Mouse (Mus musculus) hindbrain, embryonic 11.5 days (tissue): ENCODE data around the gene Mlec. TPM values are rescaled to one million over a fixed set of nuclear protein-coding genes. Genes with fewer than 3 reads are reported as not detected.

Source experiments
- ATAC-seq: fragments of 200-750 bp; cut with Nextera tagmentation; 2 replicates; pipeline ENCODE4 v1.8.0; 2017; ENCODE audit warnings: mild to moderate bottlenecking, moderate TSS enrichment, moderate library complexity; ENCODE audit not compliant: low FRiP score
- DNase-seq: peaks from one replicate; pipeline ENCODE4 v3.0.0-alpha.2; 2015; ENCODE audit warnings: low spot score
- H3K27ac ChIP-seq: fragments of 300-500 bp; sonication (generic); 2 replicates; pipeline ENCODE4 v1.5.1; 2014; ENCODE audit warnings: mild to moderate bottlenecking, low read depth, low read length
- H3K27me3 ChIP-seq: fragments of 300-500 bp; sonication (generic); 2 replicates; pipeline ENCODE4 v1.6.1; 2014; ENCODE audit warnings: mild to moderate bottlenecking, low read length, moderate library complexity, mixed read lengths; ENCODE audit not compliant: control insufficient read depth, insufficient read depth
- H3K36me3 ChIP-seq: fragments of 300-500 bp; sonication (generic); 2 replicates; pipeline ENCODE4 v1.6.1; 2014; ENCODE audit warnings: mild to moderate bottlenecking, low read length, moderate library complexity, mixed read lengths; ENCODE audit not compliant: control insufficient read depth, insufficient read depth
- H3K4me1 ChIP-seq: fragments of 300-500 bp; sonication (generic); replicated peaks from 2 replicates; pipeline ENCODE4 v1.6.1; 2014; ENCODE audit warnings: low read length, mixed read lengths; ENCODE audit not compliant: control insufficient read depth, insufficient read depth
- H3K4me2 ChIP-seq: fragments of 300-500 bp; sonication (generic); replicated peaks from 2 replicates; pipeline ENCODE4 v1.6.1; 2014; ENCODE audit warnings: mild to moderate bottlenecking, low read depth, low read length
- H3K4me3 ChIP-seq: fragments of 300-500 bp; sonication (generic); 2 replicates; pipeline ENCODE4 v1.5.1; 2014; ENCODE audit warnings: low read depth, low read length
- H3K9ac ChIP-seq: fragments of 300-500 bp; sonication (generic); 2 replicates; pipeline ENCODE4 v1.6.1; 2014; ENCODE audit warnings: low read depth, low read length
- H3K9me3 ChIP-seq: fragments of 300-500 bp; sonication (generic); 2 replicates; pipeline ENCODE4 v1.6.1; 2016; ENCODE audit warnings: low read length; ENCODE audit not compliant: control insufficient read depth
- WGBS: fragments of 180-500 bp; shearing (Covaris S2); extraction: QIAGEN DNeasy Blood & Tissue Kit; methylation state at CpG from one replicate; pipeline ENCODE4 v1.1.7; 2014; 5-methylcytosine and 5-hydroxymethylcytosine counted together
- polyA plus RNA-seq: library from polyadenylated mRNA; unstranded; fragments of >200 nt; fragmentation: Nextera tagmentation; extraction: Ambion mirVana; gene quantifications from 2 replicates; pipeline ENCODE4 v1.2.1, GENCODE M21; 2014

Gene Mlec
- polyA plus RNA-seq, 1 experiment from 2014 or later, result 44.1 TPM

DNA sequence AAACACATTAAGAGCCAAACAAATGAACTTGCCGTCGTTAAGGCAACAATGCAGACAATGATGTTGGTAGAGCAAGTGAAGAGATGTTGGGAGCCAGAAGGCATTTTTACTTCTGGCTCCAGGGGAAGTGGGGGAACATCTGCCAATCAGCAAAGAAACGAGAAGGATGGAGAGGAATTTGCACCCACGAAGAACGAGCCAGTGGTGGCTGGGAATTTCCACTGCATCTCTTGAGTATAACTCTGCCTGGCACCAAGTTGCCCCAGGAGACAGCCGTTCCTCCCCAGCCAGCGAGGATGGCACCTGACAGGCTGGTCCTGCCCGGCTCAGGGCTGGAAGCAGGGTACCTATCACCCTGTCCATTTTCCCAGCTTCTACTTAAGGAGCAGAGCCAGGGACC is 24.9 kb upstream of the Mlec start:
- no peak for ATAC-seq
- 83% methylated on average over 8 of the region's 8 CpGs for WGBS
- Histone ChIP-seq H3K36me3 (no peaks in the 10 kb centered on the region), H3K9ac (no peak overlapping the region), H3K4me1 (peaks cover 9% of the 10 kb centered on the region), H3K27me3 (no peaks in the 10 kb centered on the region), H3K27ac (no peak overlapping the region), H3K4me2 (no peak overlapping the region), H3K4me3 (no peak overlapping the region), H3K9me3 (no peaks in the 10 kb centered on the region)
- DNase-seq, result no peak

GRCm38 (mm10) chr5:115181248-115181940 is 23.4 kb upstream of the Mlec start:
- H3K9me3 ChIP-seq, result no peaks in the 10 kb centered on the region
- no peaks in the 10 kb centered on the region for H3K27me3 ChIP-seq
- no peak overlapping the region for H3K9ac ChIP-seq
- DNase-seq (no peak), ATAC-seq (no peak)
- 83% methylated on average over 13 of the region's 13 CpGs for WGBS
- no peaks in the 10 kb centered on the region for H3K36me3 ChIP-seq
- H3K4me2 ChIP-seq, result no peak overlapping the region
- no peak overlapping the region for H3K4me3 ChIP-seq
- no peak overlapping the region for H3K27ac ChIP-seq
- peaks cover 4% of the 10 kb centered on the region; the same call in 1 of the 2 replicates for H3K4me1 ChIP-seq

DNA sequence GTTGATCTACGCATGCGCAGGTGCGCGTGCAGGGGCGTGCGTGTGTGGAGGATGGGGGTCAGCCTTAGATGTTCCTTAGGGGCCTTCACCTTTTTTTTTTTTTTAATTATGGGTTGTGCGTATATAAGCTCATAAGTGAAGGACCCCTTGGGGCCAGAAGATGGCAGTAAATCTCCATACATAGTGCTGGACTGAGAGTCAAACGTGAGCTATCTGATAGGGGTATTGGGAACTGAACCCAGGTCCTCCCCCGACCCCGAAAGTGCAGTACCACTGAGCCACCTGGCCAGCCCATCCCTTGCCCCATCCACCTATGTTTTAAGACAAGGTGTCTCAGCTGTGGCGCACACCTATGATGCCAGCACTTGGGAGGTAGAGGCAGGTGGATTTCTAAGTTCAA is 21.6 kb upstream of the Mlec start:
- no peaks in the 10 kb centered on the region for H3K27me3 ChIP-seq
- H3K27ac ChIP-seq, result no peak overlapping the region
- 0 out of 2 replicates have a peak, but pooled peaks cover 4% of the 10 kb centered on the region for H3K4me1 ChIP-seq
- no peak overlapping the region for H3K4me2 ChIP-seq
- H3K4me3 ChIP-seq, result no peak overlapping the region
- DNase-seq (no peak), ATAC-seq (no peak)
- no peaks in the 10 kb centered on the region for H3K9me3 ChIP-seq
- no peak overlapping the region for H3K9ac ChIP-seq
- H3K36me3 ChIP-seq, result no peaks in the 10 kb centered on the region
- 92% methylated on average over 11 of the region's 11 CpGs for WGBS

- no peak for ATAC-seq
- no peak overlapping the region for H3K4me2 ChIP-seq
- no peak overlapping the region for H3K4me3 ChIP-seq
- no peaks in the 10 kb centered on the region for H3K9me3 ChIP-seq
- H3K4me1 ChIP-seq, result no peaks in the 10 kb centered on the region
- no peaks in the 10 kb centered on the region for H3K36me3 ChIP-seq
- no peak overlapping the region for H3K27ac ChIP-seq
- 82% methylated on average over 6 of the region's 6 CpGs for WGBS
- no peak overlapping the region for H3K9ac ChIP-seq
- DNase-seq, result no peak
- H3K27me3 ChIP-seq, result no peaks in the 10 kb centered on the region
These were observed 19.9 kb upstream of the Mlec start for GRCm38 (mm10) chr5:115177866-115178265.

DNA sequence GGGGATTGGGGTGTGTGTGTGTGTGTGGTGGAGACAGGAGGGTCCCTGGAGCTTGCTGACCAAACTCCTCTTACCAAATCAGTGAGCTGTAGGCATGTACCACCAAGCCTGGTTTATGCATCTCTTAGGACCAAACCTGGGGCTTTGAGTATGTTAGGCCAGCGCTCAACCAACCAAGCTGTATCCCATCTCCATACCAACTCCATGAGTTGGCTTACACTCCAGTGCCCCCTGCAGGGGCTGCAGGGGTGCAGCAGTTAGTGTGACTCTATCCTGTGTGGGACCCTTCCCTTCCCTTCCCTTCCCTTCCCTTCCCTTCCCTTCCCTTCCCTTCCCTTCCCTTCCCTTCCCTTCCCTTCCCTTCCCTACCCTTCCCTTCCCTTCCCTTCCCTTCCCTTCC is 16.6 kb upstream of the Mlec start:
- Histone ChIP-seq H3K4me1 (no peaks in the 10 kb centered on the region), H3K4me2 (no peak overlapping the region), H3K27me3 (no peaks in the 10 kb centered on the region), H3K36me3 (no peaks in the 10 kb centered on the region), H3K4me3 (no peak overlapping the region), H3K27ac (no peak overlapping the region), H3K9me3 (no peaks in the 10 kb centered on the region), H3K9ac (no peak overlapping the region)
- ATAC-seq (no peak), DNase-seq (no peak)
- WGBS, result 73% methylated on average over 1 of the region's 1 CpGs

DNA sequence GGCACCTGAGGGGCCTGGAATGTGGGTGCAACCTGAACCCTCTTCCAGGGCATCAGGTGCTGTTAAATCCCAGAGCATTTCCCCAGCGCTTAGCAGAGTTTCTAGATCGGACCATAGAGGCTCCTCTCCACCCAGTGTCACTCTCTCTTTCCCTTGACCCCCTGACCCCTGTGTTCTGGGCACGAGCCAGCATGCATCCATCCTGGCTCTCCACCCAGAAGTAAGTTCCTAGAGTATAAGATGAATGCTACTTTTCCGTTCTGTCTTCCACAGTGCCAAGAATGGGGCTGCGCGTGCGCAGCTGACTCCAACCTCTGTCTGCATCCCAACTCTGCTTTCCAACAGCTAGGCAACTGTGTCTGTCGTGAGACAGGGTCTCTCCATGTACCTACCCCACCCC is 12.2 kb upstream of the Mlec start:
- H3K9me3 ChIP-seq, result no peaks in the 10 kb centered on the region
- H3K27me3 ChIP-seq, result no peaks in the 10 kb centered on the region
- H3K9ac ChIP-seq, result no peak overlapping the region
- no peaks in the 10 kb centered on the region for H3K4me1 ChIP-seq
- no peak overlapping the region for H3K4me3 ChIP-seq
- ATAC-seq (no peak), DNase-seq (no peak)
- WGBS, result 93% methylated on average over 8 of the region's 8 CpGs
- no peak overlapping the region for H3K4me2 ChIP-seq
- H3K36me3 ChIP-seq, result no peaks in the 10 kb centered on the region
- no peak overlapping the region for H3K27ac ChIP-seq

DNA sequence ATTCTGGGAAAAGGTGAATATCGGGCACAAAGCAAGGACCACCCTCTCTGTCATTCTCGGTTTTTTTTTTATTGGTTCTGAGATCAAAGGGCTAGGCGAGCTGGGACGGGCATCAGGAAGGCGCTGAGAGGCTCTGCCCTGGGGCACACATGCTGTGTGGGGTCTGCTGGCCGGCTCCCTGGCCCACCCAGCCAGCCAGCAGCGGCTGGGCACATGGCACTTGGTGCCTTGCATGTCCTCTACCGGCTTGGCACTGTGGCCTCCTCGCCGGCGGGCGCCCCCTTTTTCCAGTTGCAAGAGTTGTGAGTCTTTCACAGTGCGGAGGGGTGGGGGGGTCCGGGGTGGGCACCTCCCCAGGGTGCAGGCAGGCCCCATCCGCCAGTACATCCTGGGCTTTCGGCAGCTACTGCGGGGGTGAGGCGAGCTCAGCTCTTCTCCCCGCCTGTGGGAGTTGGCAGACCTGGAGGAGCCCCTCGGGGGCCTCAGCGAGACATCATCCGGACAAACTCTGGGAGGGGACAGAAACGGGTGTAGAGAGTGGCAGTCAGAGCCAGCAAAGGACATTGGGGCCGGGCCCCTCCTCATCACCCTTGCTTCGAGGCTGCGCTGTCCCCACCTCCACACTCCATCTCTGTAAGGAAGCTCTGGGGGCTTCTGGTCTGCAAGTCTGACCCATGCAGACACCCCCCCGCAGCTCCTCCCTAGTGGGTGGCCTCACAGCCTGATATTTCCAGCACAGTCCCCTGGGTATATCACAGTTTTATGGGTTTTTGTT is 10.8 kb upstream of the Mlec start:
- ATAC-seq, result no peak
- Histone ChIP-seq H3K27me3 (no peaks in the 10 kb centered on the region), H3K9me3 (no peaks in the 10 kb centered on the region), H3K4me3 (no peak overlapping the region), H3K4me1 (no peaks in the 10 kb centered on the region), H3K9ac (no peak overlapping the region), H3K4me2 (no peak overlapping the region), H3K27ac (no peak overlapping the region), H3K36me3 (no peaks in the 10 kb centered on the region)
- DNase-seq, result no peak
- 52% methylated on average over 26 of the region's 27 CpGs for WGBS

GRCm38 (mm10) chr5:115167396-115167795 is 9.4 kb upstream of the Mlec start:
- ATAC-seq (no peak), DNase-seq (no peak)
- no peak overlapping the region for H3K4me2 ChIP-seq
- H3K27ac ChIP-seq, result no peak overlapping the region
- no peak overlapping the region for H3K4me3 ChIP-seq
- WGBS, result 74% methylated on average over 6 of the region's 6 CpGs
- no peak overlapping the region for H3K9ac ChIP-seq
- no peaks in the 10 kb centered on the region for H3K4me1 ChIP-seq
- no peaks in the 10 kb centered on the region for H3K27me3 ChIP-seq
- no peaks in the 10 kb centered on the region for H3K36me3 ChIP-seq
- no peaks in the 10 kb centered on the region for H3K9me3 ChIP-seq

DNA sequence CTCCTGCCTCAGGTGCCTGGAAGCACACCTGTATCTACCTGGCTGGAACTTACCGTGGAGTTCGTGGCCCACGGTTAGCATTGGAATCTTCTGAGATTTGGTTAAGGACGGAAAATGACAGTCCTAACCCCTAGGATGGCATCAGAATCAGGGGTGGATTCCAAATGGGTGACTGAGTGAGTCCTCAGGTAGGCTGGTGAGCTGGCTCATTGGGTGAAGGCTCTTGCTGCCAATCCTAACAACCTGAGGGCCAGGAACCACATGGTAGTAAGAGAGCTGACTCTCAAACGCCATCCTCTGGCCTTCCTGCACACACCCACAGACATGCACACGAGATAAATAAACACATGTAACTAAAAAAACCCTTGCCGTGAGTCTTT is 8.8 kb upstream of the Mlec start:
- DNase-seq, result no peak
- no peak overlapping the region for H3K4me3 ChIP-seq
- ATAC-seq, result no peak
- no peaks in the 10 kb centered on the region for H3K27me3 ChIP-seq
- H3K27ac ChIP-seq, result no peak overlapping the region
- no peak overlapping the region for H3K9ac ChIP-seq
- H3K36me3 ChIP-seq, result no peaks in the 10 kb centered on the region
- no peak overlapping the region for H3K4me2 ChIP-seq
- WGBS, result 82% methylated on average over 7 of the region's 7 CpGs
- H3K9me3 ChIP-seq, result no peaks in the 10 kb centered on the region
- H3K4me1 ChIP-seq, result no peaks in the 10 kb centered on the region
